Mouse (Mus musculus): Measurements from ENCODE around the gene Tecpr1.

GRCm38 (mm10) chr5:144194416-144194815 is 29.0 kb downstream of the Tecpr1 start:
- TF ChIP-seq CTCF (IDR thresholded peaks at IDR 0.05; ENCODE audit: low read depth) (no peak), EP300 (IDR thresholded peaks at IDR 0.05; ENCODE audit: low read depth) (no peak)
